Mouse (Mus musculus) embryo, embryonic 11.5 days (tissue): Measurements from ENCODE around the gene Ak1.

Source experiments
- DNase-seq: peaks from one replicate; pipeline ENCODE4 v3.0.0-alpha.2; 2012; ENCODE audit warnings: low read depth, low spot score

Gene Ak1

DNA sequence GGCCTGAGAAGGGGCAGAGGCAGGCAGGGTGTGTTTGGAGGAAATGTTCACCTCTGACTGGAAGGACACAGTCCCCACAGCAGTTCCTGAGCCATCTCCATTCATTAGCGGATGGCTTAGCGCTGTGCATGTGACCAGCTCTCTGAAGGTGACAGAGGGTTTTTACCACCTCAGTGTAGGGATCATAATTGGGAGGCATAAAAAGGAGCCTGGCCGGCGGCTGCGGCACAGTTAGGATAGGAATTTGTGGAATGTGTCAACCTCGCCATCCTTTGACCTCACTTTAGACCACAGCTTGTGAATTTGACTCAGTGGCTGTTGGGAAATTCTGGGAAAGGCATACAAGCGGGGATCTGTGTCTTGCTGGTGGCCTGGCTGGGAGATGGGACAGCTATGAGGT is 32.2 kb downstream of the Ak1 start:
- no peak for DNase-seq

GRCm38 (mm10) chr2:32654743-32655393 is 33.3 kb downstream of the Ak1 start:
- DNase-seq: no peak

DNA sequence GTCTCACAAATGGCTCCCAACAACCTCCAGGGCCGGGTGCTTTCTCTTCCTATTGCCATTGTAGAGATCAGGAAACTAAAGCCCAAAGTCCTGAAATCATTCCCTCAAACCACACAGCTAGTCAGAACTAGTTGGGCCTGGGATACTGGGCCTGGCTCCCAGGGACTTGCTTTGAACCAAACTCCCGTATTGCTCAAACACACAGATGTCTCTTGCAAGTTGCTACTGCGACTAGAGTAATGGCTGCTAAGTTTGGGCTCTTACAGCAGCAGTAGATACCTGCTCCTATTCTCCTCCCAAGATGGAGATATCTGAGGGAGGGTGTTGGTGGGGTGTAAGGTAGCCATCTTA is 33.8 kb downstream of the Ak1 start:
- no peak for DNase-seq

DNA sequence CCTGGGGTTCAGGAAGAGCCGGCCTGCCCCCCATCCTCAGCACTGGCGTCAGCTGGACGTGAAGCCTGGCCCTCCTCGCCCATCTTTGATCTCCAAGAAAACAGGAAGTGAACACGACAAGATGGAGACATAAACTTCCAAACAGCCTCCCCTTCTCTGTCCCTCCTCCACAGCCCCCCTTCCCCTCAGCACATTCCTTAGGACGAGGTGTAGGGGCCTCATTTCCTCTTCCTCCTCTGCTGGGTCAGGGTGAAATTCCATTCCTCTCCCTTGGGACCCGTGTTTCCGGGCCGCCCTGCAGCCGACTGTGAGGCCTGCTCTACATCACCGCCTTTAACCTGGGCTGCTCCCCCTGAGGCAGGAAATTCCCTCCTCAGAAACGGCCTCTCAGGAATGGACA is 34.3 kb downstream of the Ak1 start:
- peak; percentile 46 for DNase-seq

DNA sequence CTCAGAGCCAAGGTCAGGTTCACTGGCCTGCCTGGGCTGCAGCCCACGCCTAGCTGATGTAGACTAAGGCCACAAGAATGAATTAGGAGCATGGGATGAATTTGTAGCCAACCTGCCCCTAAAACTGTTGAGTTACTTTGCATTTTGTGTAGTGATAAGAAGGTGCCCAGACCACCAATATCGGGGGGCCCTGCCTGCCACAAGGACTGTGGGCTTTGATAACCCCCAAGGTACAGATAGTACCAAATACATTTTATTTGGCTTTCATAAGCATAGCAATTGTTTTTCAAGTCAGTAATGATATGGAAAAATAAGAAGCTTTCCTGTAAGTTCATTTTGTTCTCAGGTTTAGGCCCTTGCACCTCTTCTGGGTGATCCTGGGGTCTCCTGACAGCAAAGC is 37.3 kb downstream of the Ak1 start:
- no peak for DNase-seq

DNA sequence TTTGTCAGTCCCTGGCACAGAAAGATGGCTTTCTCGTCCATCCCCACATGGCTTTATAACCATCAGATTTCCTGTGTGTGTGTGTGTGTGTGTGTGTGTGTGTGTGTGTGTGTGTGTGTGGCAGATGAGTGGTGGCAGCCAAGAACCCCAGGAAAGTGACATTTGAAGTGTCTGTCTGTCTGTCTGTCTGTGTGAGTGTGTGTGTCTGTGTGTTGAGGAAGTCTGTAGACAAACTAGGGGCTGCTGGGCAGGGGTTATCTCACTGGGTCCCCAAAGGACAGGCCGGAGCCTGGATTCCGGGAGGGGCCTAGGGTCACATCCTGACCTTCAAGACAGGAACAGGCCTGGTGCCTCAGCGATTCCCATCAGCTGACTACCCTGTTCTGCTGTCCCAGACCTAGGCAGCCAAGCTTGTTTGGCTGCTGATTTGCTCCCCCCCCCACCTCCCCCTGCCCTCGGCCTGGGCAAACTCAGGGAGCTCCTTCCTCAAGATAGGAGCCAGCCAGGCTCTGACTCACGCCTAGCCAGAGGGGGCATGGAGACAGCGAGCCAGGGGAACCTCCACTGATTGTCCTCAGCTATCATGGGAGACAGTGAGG is 40.0 kb downstream of the Ak1 start:
- DNase-seq: no peak

- DNase-seq: no peak
Observed at GRCm38 (mm10) chr2:32662291-32662690, 40.7 kb downstream of the Ak1 start.

- DNase-seq: no peak
Observed at GRCm38 (mm10) chr2:32665345-32665744, 43.8 kb downstream of the Ak1 start.

DNA sequence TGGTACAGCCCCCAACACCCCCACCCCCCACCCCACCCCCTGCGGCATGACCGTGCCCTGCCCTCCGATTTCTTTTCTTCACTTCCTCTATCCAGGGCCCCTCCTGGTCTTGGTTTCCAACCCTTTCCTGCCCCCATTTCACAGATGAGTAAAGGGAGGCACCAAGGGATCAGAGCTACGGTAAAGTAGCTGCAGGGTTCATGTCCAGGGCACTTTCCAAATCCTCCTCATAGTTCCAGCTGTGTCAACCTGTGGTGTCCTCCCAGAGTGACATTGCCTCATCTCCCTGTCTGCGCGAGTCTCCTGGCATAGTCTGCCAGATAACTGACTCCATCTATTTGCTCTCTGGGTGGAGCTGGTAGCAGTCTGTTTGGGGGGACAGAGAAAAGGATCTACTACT is 44.3 kb downstream of the Ak1 start:
- DNase-seq: no peak

- DNase-seq: no peak
Observed at GRCm38 (mm10) chr2:32667775-32668174, 46.2 kb downstream of the Ak1 start.

DNA sequence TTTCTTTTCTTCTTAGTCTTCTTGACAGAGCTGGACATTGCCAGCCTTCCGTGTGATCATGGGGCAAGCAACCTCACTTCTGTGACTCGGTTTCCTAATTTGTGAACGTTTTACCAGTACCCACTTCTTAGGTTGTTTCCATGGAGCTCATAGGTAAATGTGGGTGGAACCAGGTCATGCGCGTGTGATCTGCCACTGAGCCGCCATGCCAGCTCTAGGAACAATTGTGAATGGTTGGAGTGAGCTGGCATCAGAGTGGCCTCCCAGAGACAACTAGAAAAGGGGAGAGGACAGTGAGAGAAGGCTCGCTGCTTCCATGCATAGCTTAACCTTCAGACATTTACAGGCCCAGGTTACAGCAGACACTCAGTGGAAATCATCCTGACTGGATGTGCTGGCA is 46.6 kb downstream of the Ak1 start:
- DNase-seq: no peak

DNA sequence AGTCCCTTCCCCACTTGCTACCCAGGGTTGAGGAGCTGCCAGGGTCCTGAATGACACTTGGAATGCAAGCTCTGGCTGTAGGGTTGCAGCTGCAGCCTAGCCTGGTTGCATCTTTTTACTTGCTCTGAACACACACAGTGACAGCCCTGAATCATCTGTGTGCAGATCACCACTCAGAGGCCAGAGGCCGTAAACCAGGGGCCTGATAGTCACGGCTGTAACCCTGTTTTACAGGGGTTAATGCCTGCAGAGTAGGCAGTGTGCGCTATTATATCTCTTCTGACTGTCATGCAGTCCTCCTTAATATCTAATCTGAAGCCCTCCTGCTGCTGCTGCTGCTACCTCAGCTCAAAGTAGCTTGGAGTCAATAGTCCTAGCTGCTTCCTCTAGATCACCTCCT is 48.3 kb downstream of the Ak1 start:
- DNase-seq: no peak

- DNase-seq: no peak
Observed at GRCm38 (mm10) chr2:32671147-32671546, 49.6 kb downstream of the Ak1 start.

DNA sequence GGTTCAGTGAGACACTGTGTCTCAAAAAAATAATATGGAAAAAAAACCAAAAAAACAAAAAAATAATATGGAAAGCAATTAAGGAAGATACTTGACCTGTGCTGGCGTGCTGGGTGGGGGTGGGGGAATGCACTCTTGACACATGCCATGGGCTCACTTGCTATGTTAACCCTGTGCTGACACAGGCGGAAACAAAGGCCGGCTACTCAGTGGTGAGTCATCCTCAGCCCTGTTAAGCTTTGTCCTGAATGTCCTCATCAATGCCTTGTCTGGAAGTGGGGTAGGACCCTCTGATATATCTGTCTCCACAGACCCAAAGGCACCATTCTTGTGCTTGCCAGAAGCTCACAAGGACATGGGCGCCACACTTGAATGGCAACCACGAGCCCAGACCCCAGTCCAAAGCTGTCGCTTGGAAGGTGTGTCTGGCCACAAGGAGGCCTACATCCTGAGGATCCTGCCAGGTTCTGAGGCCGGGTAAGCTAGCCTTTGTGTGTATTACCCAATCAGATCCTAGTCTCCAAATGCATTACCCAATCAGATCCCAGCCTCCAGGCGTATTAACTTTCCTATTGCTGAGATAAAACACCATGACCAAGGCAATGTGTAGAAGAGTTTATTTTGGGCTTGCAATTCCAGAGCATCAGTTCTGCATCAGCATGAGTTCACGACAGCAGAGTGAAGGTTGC is 50.5 kb downstream of the Ak1 start:
- no peak for DNase-seq

DNA sequence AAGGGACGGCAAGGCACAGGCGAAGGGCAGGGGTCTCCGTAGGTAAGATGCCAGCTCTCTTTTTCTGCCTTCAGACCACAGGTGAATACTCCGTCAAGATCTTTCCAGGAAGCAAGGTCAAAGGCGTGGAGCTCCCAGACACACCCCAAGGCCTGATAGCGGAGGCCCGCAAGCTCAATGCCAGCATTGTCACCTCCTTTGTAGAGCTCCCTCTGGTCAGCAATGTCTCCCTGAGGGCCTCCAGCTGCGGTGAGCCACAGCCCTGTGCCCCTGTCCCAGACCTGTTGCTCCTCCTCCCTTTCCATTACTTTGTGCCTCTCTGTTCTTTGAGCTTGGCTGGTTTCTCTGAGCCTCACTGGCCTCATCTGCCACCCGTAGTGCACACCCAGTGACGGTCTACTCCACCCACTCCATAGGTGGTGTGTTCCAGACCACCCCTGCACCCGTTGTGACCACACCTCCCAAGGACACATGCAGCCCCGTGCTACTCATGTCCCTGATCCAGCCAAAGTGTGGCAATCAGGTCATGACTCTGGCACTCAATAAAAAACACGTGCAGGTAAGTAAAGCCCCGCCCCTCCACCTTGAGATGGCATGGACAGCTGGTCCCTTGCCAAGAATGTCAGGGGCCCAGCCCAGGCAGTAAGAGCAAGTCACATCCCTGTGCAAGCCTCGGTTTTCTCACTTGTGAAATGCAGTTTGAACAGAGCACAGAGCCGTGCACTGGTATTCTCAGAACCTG is 51.8 kb downstream of the Ak1 start:
- DNase-seq: no peak

- no peak for DNase-seq
Observed at GRCm38 (mm10) chr2:32676821-32677220, 55.3 kb downstream of the Ak1 start.

GRCm38 (mm10) chr2:32677683-32678082 is 56.1 kb downstream of the Ak1 start:
- no peak for DNase-seq

DNA sequence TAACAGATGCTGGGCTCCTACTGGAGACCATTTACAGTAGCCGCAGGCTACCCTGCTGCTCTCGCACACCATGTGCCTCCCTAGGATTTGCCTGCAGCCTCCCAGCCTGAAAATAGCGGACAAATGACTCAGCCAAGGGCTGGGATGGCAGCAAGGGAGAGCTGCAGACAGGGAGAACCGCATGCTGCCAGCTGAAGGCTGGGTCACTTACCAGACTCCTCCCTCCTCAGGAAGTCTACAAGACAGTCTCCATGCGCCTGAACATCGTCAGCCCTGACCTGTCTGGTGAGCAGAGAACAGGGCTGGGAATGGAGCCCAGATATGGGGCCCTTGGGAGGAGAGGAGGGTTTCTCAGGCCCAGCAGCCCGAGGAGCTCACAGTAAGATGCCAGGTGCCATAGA is 58.5 kb downstream of the Ak1 start:
- DNase-seq: no peak

GRCm38 (mm10) chr2:32680961-32681650 is 59.5 kb downstream of the Ak1 start:
- no peak for DNase-seq

DNA sequence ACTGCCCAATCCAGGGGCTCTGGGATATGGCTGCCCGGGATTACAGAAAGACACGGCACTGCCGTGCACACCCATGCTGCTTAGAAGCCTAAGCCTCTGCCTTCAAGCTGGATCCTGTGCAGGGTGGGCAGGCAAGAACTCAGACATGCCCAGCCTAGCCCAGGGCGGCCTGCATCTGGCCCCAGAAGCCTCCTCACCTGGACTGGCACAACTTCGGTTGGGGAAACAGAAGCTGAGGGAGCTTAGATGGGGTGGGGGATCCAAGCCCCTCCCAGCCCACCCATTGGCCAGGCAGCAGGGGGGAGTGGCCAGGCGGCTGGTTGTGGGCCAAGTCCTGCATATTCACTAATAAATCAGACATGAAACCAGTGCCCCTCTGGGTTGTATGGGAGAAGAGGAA is 60.2 kb downstream of the Ak1 start:
- no peak for DNase-seq

GRCm38 (mm10) chr2:32682721-32683417 is 61.3 kb downstream of the Ak1 start:
- no peak for DNase-seq
